Mouse (Mus musculus): ENCODE results near the gene Fnbp1.

DNA sequence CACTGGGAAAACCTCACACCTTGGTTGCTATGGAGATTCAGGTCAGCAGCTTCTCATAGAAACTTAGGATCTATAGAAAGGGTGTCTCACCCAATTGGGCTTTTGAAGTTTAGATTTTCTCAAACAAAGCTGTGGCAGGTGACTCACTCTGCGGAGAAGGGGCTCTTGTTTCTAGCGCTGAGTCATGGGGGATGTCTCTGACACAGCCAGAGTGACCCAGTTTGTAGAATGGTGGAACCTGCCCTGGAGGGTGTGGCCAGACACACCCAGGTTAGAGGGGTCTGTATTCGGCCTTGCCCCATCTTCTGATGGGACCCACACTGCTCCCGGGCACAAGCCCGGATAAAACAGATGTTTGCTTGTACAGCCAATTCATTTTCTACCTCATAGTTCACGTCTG is 98.9 kb downstream of the Fnbp1 start:
- TF ChIP-seq CTCF (conservative IDR thresholded peaks at IDR 0.05; ENCODE audit: low read length) (no peak), POU5F1 (IDR thresholded peaks at IDR 0.05; ENCODE audit: borderline replicate concordance, low read length) (no peak), NANOG (IDR thresholded peaks at IDR 0.05; ENCODE audit: borderline replicate concordance, low read length) (no peak; the same call in 1 of the 2 replicates)

All from E14TG2a.4 (cell line).